Mouse (Mus musculus) heart, adult 2 months (tissue): Measurements from ENCODE around the gene Fam126b. TPM values are rescaled to one million over a fixed set of nuclear protein-coding genes. Genes with fewer than 3 reads are reported as not detected.
A peak's percentile ranks its signal among the peaks of the same experiment; 100 is the strongest.

Source experiments
- DNase-seq, 2 experiments: peaks; one replicate each; pipeline ENCODE4 v3.0.0; 2021
- H3K27ac ChIP-seq: fragments of 200-600 bp; 2 replicates; pipeline ENCODE4 v1.8.1; 2022
- H3K27me3 ChIP-seq: fragments of 200-500 bp; 2 replicates; pipeline ENCODE4 v1.6.1; 2012; ENCODE audit warnings: mild to moderate bottlenecking, low read length, inconsistent platforms, mixed read lengths; ENCODE audit not compliant: control insufficient read depth, insufficient read depth
- H3K36me3 ChIP-seq: fragments of 200-500 bp; 2 replicates; pipeline ENCODE4 v1.6.1; 2012; ENCODE audit warnings: low read length, inconsistent platforms; ENCODE audit not compliant: control insufficient read depth, insufficient read depth
- H3K4me1 ChIP-seq: fragments of 200-500 bp; 2 replicates; pipeline ENCODE4 v1.6.1; 2011; ENCODE audit warnings: low read length; ENCODE audit not compliant: control insufficient read depth, insufficient read depth
- H3K4me3 ChIP-seq: fragments of 200-600 bp; 2 replicates; pipeline ENCODE4 v1.8.1; 2022
- H3K79me2 ChIP-seq: fragments of 200-500 bp; replicated peaks from 2 replicates; pipeline ENCODE4 v1.6.1; 2012; ENCODE audit warnings: mild to moderate bottlenecking, inconsistent platforms, low read length, moderate library complexity, mixed read lengths; ENCODE audit not compliant: control insufficient read depth, insufficient read depth
- H3K9ac ChIP-seq: fragments of 200-500 bp; 2 replicates; pipeline ENCODE4 v1.6.1; 2012; ENCODE audit warnings: low read depth, mild to moderate bottlenecking, control low read depth, inconsistent platforms, low read length, mixed read lengths
- CTCF ChIP-seq: fragments of 200-600 bp; IDR thresholded peaks from 2 replicates; pipeline ENCODE4 v1.8.1; 2022; ENCODE audit warnings: antibody characterized with exemption, mild to moderate bottlenecking, moderate library complexity
- EP300 ChIP-seq: fragments of 200-500 bp; IDR thresholded peaks from 2 replicates; pipeline ENCODE4 v1.6.1; 2011; ENCODE audit warnings: low read depth, low read length, control low read depth; ENCODE audit not compliant: insufficient read depth
- POLR2A ChIP-seq: fragments of 200-500 bp; IDR thresholded peaks from 2 replicates; pipeline ENCODE4 v1.6.1; 2011; ENCODE audit warnings: mild to moderate bottlenecking, low read depth, low read length, control low read depth; ENCODE audit not compliant: insufficient read depth
- WGBS: fragments of 180-500 bp; shearing (Covaris S2); methylation state at CpG from one replicate; pipeline ENCODE4 v1.1.7; 2018; 5-methylcytosine and 5-hydroxymethylcytosine counted together
- intact Hi-C: fragments of 180-260 bp; cut with DNase I; formaldehyde crosslinking; loops from one replicate; pipeline ENCODE4 v1.15.1; 2025
- polyA plus RNA-seq: library from polyadenylated mRNA; depleted of rRNA; stranded (reverse); fragments of >200 nt; gene quantifications from 2 replicates; pipeline ENCODE4 v1.2.3, GENCODE M21; 2012
- total RNA-seq, 2 experiments: library from RNA; stranded (reverse); gene quantifications; 2 replicates each; pipeline ENCODE4 v1.2.3; 2021

Fam126b gene
- total and polyA plus RNA-seq, 3 experiments: 1.4 to 16.8 (median 15.5) TPM

- Histone ChIP-seq H3K79me2 (peaks cover 2% of the 10 kb centered on the region), H3K4me3 (peak overlapping the region; percentile 96), H3K4me1 (peaks cover 1% of the 10 kb centered on the region; the same call in 1 of the 2 replicates), H3K36me3 (peaks cover 4% of the 10 kb centered on the region; the same call in 1 of the 2 replicates), H3K27ac (peak overlapping the region; percentile 99), H3K27me3 (no peaks in the 10 kb centered on the region), H3K9ac (peak overlapping the region; percentile 79)
- no peak for DNase-seq
- TF ChIP-seq CTCF (no peak), POLR2A (no peak), EP300 (no peak)
- WGBS: 3% methylated on average over 36 of the region's 36 CpGs
- intact Hi-C loops: loop anchor here (2.0 to 5.0 kb wide), 3 partner anchors 67 to 127 kb away; partner anchors contain the start of genes Cflar and Orc2
These were observed 551 bp downstream of the Fam126b start for GRCm38 (mm10) chr1:58585373-58586170.

- H3K4me3 ChIP-seq: no peak overlapping the region
- H3K36me3 ChIP-seq: peaks cover 4% of the 10 kb centered on the region; the same call in 1 of the 2 replicates
- no peak overlapping the region for H3K9ac ChIP-seq
- H3K27me3 ChIP-seq: no peaks in the 10 kb centered on the region
- 77% methylated on average over 1 of the region's 1 CpGs for WGBS
- intact Hi-C loops: no loop called here
- H3K79me2 ChIP-seq: peaks cover 2% of the 10 kb centered on the region
- TF ChIP-seq EP300 (no peak), POLR2A (no peak), CTCF (peak; percentile 60)
- H3K4me1 ChIP-seq: peaks cover 1% of the 10 kb centered on the region; the same call in 1 of the 2 replicates
- no peak overlapping the region for H3K27ac ChIP-seq
- no peak for DNase-seq
These were observed 1.9 kb downstream of the Fam126b start for GRCm38 (mm10) chr1:58584271-58584670.

- H3K27me3 ChIP-seq: no peaks in the 10 kb centered on the region
- no peak overlapping the region for H3K27ac ChIP-seq
- 0 out of 2 replicates have a peak, but pooled peaks cover 2% of the 10 kb centered on the region for H3K36me3 ChIP-seq
- H3K4me1 ChIP-seq: peaks cover 1% of the 10 kb centered on the region; the same call in 1 of the 2 replicates
- no peak overlapping the region for H3K4me3 ChIP-seq
- intact Hi-C loops: no loop called here
- H3K79me2 ChIP-seq: peaks cover 3% of the 10 kb centered on the region
- H3K9ac ChIP-seq: no peak overlapping the region
- 60% methylated on average over 1 of the region's 1 CpGs for WGBS
- DNase-seq: no peak
- TF ChIP-seq EP300: no peak
- TF ChIP-seq POLR2A: no peak
- no peak for TF ChIP-seq CTCF
These were observed 3.5 kb downstream of the Fam126b start for GRCm38 (mm10) chr1:58582611-58583010.

GRCm38 (mm10) chr1:58579179-58579578 is 6.9 kb downstream of the Fam126b start:
- intact Hi-C loops: no loop called here
- TF ChIP-seq CTCF (peak; percentile 67), POLR2A (no peak)
- Histone ChIP-seq H3K4me1 (no peaks in the 10 kb centered on the region), H3K27me3 (no peaks in the 10 kb centered on the region), H3K79me2 (peaks cover 5% of the 10 kb centered on the region), H3K27ac (no peak overlapping the region), H3K4me3 (no peak overlapping the region), H3K36me3 (no peaks in the 10 kb centered on the region), H3K9ac (no peak overlapping the region)
- no peak for DNase-seq
- 86% methylated on average over 2 of the region's 2 CpGs for WGBS

- no peak for DNase-seq
- no peaks in the 10 kb centered on the region; the same call in 1 of the 2 replicates for H3K4me1 ChIP-seq
- H3K9ac ChIP-seq: no peak overlapping the region
- H3K4me3 ChIP-seq: no peak overlapping the region
- TF ChIP-seq POLR2A: no peak
- no peak for TF ChIP-seq CTCF
- TF ChIP-seq EP300: no peak
- H3K27ac ChIP-seq: no peak overlapping the region
- 70% methylated on average over 4 of the region's 4 CpGs for WGBS
- H3K79me2 ChIP-seq: peaks cover 2% of the 10 kb centered on the region; the same call in 1 of the 2 replicates
- H3K36me3 ChIP-seq: no peaks in the 10 kb centered on the region
- intact Hi-C loops: no loop called here
- no peaks in the 10 kb centered on the region for H3K27me3 ChIP-seq
These were observed 15.7 kb downstream of the Fam126b start for GRCm38 (mm10) chr1:58570437-58570836.

- TF ChIP-seq CTCF (no peak), POLR2A (no peak), EP300 (no peak)
- intact Hi-C loops: no loop called here
These were observed 17.5 kb downstream of the Fam126b start for GRCm38 (mm10) chr1:58568456-58569130.

More at GRCm38 (mm10) chr1:58568456-58569130, 17.5 kb downstream of the Fam126b start:
- Histone ChIP-seq H3K9ac (no peak overlapping the region), H3K4me1 (no peaks in the 10 kb centered on the region; the same call in 1 of the 2 replicates), H3K36me3 (no peaks in the 10 kb centered on the region), H3K4me3 (no peak overlapping the region), H3K27me3 (no peaks in the 10 kb centered on the region), H3K79me2 (peaks cover 2% of the 10 kb centered on the region; the same call in 1 of the 2 replicates), H3K27ac (no peak overlapping the region)
- no peak for DNase-seq
